In the genomic region with DNA sequence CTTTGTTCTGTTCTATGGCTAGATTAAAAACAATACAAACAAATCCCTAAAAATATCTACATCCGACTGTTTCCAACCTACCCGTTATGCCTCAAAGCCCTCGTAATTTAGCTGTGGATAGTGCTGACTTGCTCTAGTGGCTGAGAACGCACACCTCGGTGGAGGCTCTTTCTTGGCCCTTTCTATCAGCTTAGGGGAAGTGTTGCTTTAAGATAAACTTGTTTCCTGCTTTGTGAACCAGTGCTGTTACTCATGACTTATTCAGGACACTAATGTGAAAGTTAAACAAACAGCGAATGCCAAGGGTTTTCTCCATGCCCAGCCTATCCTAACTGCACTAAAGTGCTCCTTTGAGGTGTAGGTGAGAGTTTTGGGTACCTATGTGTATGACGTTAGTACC, we compare ENCODE assay signal across 21 mouse cellular contexts.
DNase-seq lines count a peak whose midpoint lies in the region; ATAC-seq and TF ChIP-seq lines count a peak whose summit lies in the region.
"Had no signal": no experiment of that assay in that cellular context is flagged by ENCODE, and none has a peak within 500 bp of the region (broad histone marks: within the 10 kb centered on the region; RNA-seq: fewer than 3 reads in every experiment).

No protein-coding gene starts in this region.

- WGBS in forebrain, embryonic 11.5 days, result 69% methylated on average over 7 of the region's 7 CpGs
- 81% methylated on average over 7 of the region's 7 CpGs for WGBS in forebrain, embryonic 10.5 days
- WGBS in kidney, postnatal 0 days, result 25% methylated on average over 7 of the region's 7 CpGs
- 41% methylated on average over 7 of the region's 7 CpGs for WGBS in hindbrain, embryonic 16.5 days

- no peaks in the 10 kb centered on the region for H3K9me3 ChIP-seq in forebrain, embryonic 11.5 days (ENCODE audit: control insufficient read depth, low read length)
- no peaks in the 10 kb centered on the region for H3K9me3 ChIP-seq in forebrain, embryonic 10.5 days
- H3K9me3 ChIP-seq in kidney, postnatal 0 days (replicated peaks; ENCODE audit: low read length), result no peaks in the 10 kb centered on the region
- H3K9me3 ChIP-seq in hindbrain, embryonic 16.5 days (ENCODE audit: control insufficient read depth, low read length), result no peaks in the 10 kb centered on the region
- H3K9me3 ChIP-seq: embryonic facial prominence, embryonic 15.5 days; heart, embryonic 15.5 days had no signal

- ATAC-seq in forebrain, embryonic 11.5 days (replicated peaks; ENCODE audit: low FRiP score), result peak; percentile 29; the same call in 1 of the 2 replicates
- no peak for ATAC-seq in kidney, postnatal 0 days (replicated peaks; ENCODE audit: low FRiP score, low read depth)
- peak; percentile 39; the same call in 1 of the 2 replicates for ATAC-seq in common myeloid progenitor, adult 5-6 weeks (replicated peaks; ENCODE audit: low read depth, poor library complexity, severe bottlenecking)
- ATAC-seq in hindbrain, embryonic 16.5 days, result peak; percentile 23; the same call in 1 of the 2 replicates
- ATAC-seq: forebrain, embryonic 16.5 days; inflammation-experienced regulatory T-cells, adult 6 months had no signal

- no peak for TF ChIP-seq CTCF in kidney, postnatal 0 days (IDR thresholded peaks at IDR 0.05; ENCODE audit: low read depth)

- no peaks in the 10 kb centered on the region for H3K36me3 ChIP-seq in forebrain, embryonic 11.5 days (ENCODE audit: control insufficient read depth, insufficient read depth, low read length)
- H3K36me3 ChIP-seq in forebrain, embryonic 10.5 days (replicated peaks), result no peaks in the 10 kb centered on the region
- H3K36me3 ChIP-seq in kidney, postnatal 0 days (ENCODE audit: insufficient read depth, low read length), result no peaks in the 10 kb centered on the region
- no peaks in the 10 kb centered on the region for H3K36me3 ChIP-seq in hindbrain, embryonic 16.5 days (ENCODE audit: control insufficient read depth, insufficient read depth, low read length)
- H3K36me3 ChIP-seq: embryonic facial prominence, embryonic 15.5 days; heart, embryonic 15.5 days had no signal

- H3K4me3 ChIP-seq in forebrain, embryonic 11.5 days (ENCODE audit: low read depth, low read length), result no peak overlapping the region
- H3K4me3 ChIP-seq in forebrain, embryonic 10.5 days, result no peak overlapping the region
- H3K4me3 ChIP-seq in kidney, postnatal 0 days (replicated peaks; ENCODE audit: low read depth, low read length), result no peak overlapping the region
- no peak overlapping the region for H3K4me3 ChIP-seq in hindbrain, embryonic 16.5 days (ENCODE audit: low read length)
- H3K4me3 ChIP-seq: embryonic facial prominence, embryonic 15.5 days; heart, embryonic 15.5 days; layer of hippocampus, adult 2 months had no signal

- no peak overlapping the region for H3K4me2 ChIP-seq in forebrain, embryonic 11.5 days (ENCODE audit: low read depth, low read length, severe bottlenecking)
- no peak overlapping the region for H3K4me2 ChIP-seq in kidney, postnatal 0 days (ENCODE audit: low read length)
- H3K4me2 ChIP-seq in hindbrain, embryonic 16.5 days (ENCODE audit: low read length), result no peak overlapping the region
- H3K4me2 ChIP-seq: embryonic facial prominence, embryonic 15.5 days; heart, embryonic 15.5 days had no signal

- no peak overlapping the region for H3K27ac ChIP-seq in forebrain, embryonic 11.5 days (ENCODE audit: low read depth, low read length)
- H3K27ac ChIP-seq in forebrain, embryonic 10.5 days, result no peak overlapping the region; the same call in 1 of the 2 replicates
- peak overlapping the region; percentile 38; the same call in 1 of the 2 replicates for H3K27ac ChIP-seq in kidney, postnatal 0 days
- no peak overlapping the region for H3K27ac ChIP-seq in hindbrain, embryonic 16.5 days (ENCODE audit: low read depth, low read length)
- H3K27ac ChIP-seq: embryonic facial prominence, embryonic 15.5 days; heart, embryonic 15.5 days; layer of hippocampus, adult 2 months had no signal

- no peaks in the 10 kb centered on the region for H3K27me3 ChIP-seq in forebrain, embryonic 11.5 days (ENCODE audit: control insufficient read depth, insufficient read depth, low read length)
- no peaks in the 10 kb centered on the region for H3K27me3 ChIP-seq in forebrain, embryonic 10.5 days (ENCODE audit: poor library complexity, severe bottlenecking)
- H3K27me3 ChIP-seq in kidney, postnatal 0 days (ENCODE audit: insufficient read depth, low read length), result no peaks in the 10 kb centered on the region
- H3K27me3 ChIP-seq in hindbrain, embryonic 16.5 days (replicated peaks; ENCODE audit: control insufficient read depth, insufficient read depth, low read length), result no peaks in the 10 kb centered on the region
- H3K27me3 ChIP-seq: embryonic facial prominence, embryonic 15.5 days; heart, embryonic 15.5 days had no signal

- no peak overlapping the region for H3K9ac ChIP-seq in forebrain, embryonic 11.5 days (ENCODE audit: low read length)
- no peak overlapping the region for H3K9ac ChIP-seq in kidney, postnatal 0 days (ENCODE audit: low read depth, low read length)
- no peak overlapping the region for H3K9ac ChIP-seq in hindbrain, embryonic 16.5 days (ENCODE audit: low read depth, low read length)
- H3K9ac ChIP-seq: embryonic facial prominence, embryonic 15.5 days; heart, embryonic 15.5 days had no signal

- DNase-seq in forebrain, embryonic 11.5 days (ENCODE audit: low spot score), result no peak
- DNase-seq in forebrain, embryonic 10.5 days (ENCODE audit: extremely low spot score, low spot score), result no peak
- DNase-seq in kidney, postnatal 0 days (ENCODE audit: low spot score), result peak; percentile 38
- no peak for DNase-seq in kidney, adult 9 months
- no peak for DNase-seq in cerebellum, postnatal 10 days
- no peak for DNase-seq in urinary bladder, postnatal 4 days (ENCODE audit: low spot score in 2 of 2)
- DNase-seq: adrenal gland, postnatal 14 days; cerebellum, postnatal 36 days; gastrocnemius, postnatal 36 days; heart, postnatal 36 days; kidney, postnatal 14 days; lung, postnatal 4 days; right cerebral cortex, postnatal 25 days; spleen, adult 18-20 months had no signal

- 0 out of 2 replicates have a peak, but pooled peaks cover 1% of the 10 kb centered on the region for H3K4me1 ChIP-seq in forebrain, embryonic 11.5 days (replicated peaks; ENCODE audit: control insufficient read depth, insufficient read depth, low read length)
- H3K4me1 ChIP-seq in forebrain, embryonic 10.5 days, result peaks cover 19% of the 10 kb centered on the region
- H3K4me1 ChIP-seq in kidney, postnatal 0 days (replicated peaks; ENCODE audit: insufficient read depth, low read length), result no peaks in the 10 kb centered on the region
- peaks cover 2% of the 10 kb centered on the region; the same call in 1 of the 2 replicates for H3K4me1 ChIP-seq in hindbrain, embryonic 16.5 days (ENCODE audit: control insufficient read depth, insufficient read depth, low read depth, low read length)
- H3K4me1 ChIP-seq: heart, embryonic 15.5 days had no signal
